Mouse (Mus musculus): ENCODE results near the gene Csrnp2. TPM values are rescaled to one million over a fixed set of nuclear protein-coding genes. Genes with fewer than 3 reads are reported as not detected.

The Csrnp2 gene
- polyA plus RNA-seq, 1 experiment from 2014 or later = 28.1 TPM

DNA sequence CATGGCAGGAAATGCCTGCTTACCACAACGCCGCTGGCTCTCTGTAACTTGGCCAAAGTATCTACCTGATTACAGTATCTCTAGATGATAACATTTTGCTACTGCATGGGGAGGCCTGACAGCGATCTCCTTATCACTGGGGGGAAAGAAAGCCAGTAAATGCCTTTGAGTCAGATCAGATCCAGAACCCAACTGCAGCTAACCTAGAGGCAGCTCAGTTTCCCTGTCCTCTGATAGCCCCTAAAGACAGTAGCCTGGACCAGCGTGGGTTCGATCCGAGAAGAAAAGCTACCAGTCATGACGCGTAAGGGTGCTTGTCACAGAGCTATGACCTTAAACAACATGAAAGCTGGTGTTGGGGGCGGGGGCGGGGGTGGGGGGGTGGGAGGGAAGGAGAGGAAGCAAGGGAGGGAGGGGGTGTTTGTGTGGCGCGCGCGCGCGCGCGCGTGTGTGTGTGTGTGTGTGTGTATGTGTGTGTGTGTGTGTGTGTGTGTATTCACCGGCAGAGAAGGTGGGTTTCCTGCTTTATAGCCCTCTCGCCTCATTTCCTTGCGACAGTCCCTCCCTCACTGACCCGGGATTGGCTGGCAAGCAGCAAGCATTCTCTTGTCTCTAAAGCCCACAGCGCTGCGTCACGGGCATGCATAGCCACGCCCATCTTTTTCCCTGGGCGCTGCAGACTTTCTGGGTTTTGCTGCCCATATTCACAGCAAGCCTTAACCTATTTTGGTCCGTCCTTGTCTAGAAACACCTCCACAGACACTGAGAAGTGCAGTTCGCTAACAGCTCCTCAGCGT, 52.0 kb downstream of the Csrnp2 start:
- 0 out of 2 replicates have a peak overlapping the region, but pooled peaks have one; percentile 60 for H3K27ac ChIP-seq (replicated peaks; ENCODE audit: low read depth, low read length)
- H3K4me3 ChIP-seq (ENCODE audit: low read depth, low read length) = peak overlapping the region; percentile 21
- DNase-seq (ENCODE audit: low spot score) = peak; percentile 91
- H3K4me1 ChIP-seq (ENCODE audit: control insufficient read depth, insufficient read depth, low read length) = no peaks in the 10 kb centered on the region
- peak; percentile 94 for ATAC-seq (ENCODE audit: insufficient number of reproducible peaks, low FRiP score, low TSS enrichment, low read depth)
- WGBS = 8% methylated on average over 21 of the region's 31 CpGs
- H3K4me2 ChIP-seq (ENCODE audit: low read depth, severe bottlenecking) = peak overlapping the region; percentile 44
- H3K36me3 ChIP-seq (ENCODE audit: control insufficient read depth, insufficient read depth, low read length) = no peaks in the 10 kb centered on the region
- H3K9me3 ChIP-seq (ENCODE audit: control insufficient read depth, low read length) = no peaks in the 10 kb centered on the region
- H3K9ac ChIP-seq (ENCODE audit: low read length) = peak overlapping the region; percentile 1; the same call in 1 of the 2 replicates
- no peaks in the 10 kb centered on the region for H3K27me3 ChIP-seq (ENCODE audit: control insufficient read depth, insufficient read depth, low read length)

DNA sequence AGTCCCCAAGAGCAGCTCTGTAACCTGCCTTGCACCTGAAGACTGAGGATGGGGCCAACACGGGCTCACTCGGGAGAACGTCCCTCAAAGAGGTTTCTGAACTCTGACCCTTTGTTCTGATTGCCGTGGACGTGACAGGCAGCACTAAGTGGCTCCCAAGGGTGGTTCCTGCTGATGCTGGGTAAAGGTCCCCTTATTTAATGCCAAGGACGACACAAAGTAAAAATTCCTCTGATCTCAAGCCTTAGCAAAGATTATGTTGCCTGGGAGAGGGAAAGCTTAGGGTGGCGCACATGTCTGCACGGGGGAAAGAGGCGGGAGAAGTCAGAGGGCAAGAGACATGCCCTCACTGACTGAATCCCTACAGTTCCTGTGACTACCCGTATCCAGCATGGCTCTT, 58.8 kb downstream of the Csrnp2 start:
- WGBS = 75% methylated on average over 10 of the region's 10 CpGs

DNA sequence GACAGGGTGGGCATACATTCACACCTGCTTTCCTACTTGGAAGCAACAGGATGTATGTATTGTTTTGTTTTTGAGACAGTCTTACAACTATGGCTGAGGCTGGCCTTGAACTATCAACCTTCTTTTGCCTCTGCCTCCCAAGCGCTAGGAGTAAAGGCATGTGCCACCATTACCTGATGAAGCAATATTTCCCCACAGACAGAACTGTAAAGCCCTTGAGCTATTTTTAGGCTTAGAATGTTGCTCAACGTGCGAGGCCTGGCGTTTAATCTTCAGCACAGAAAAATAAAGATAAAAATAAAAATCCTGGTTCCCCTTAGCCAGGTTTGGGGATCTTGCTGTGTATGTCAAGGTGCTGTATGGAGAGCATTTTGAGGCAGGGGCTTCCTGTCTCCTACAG, 59.2 kb downstream of the Csrnp2 start:
- ATAC-seq (ENCODE audit: insufficient number of reproducible peaks, low FRiP score, low TSS enrichment, low read depth) (no peak), DNase-seq (ENCODE audit: low spot score) (no peak)
- H3K27me3 ChIP-seq (ENCODE audit: control insufficient read depth, insufficient read depth, low read length) = no peaks in the 10 kb centered on the region

More for the DNA sequence above, 58.8 kb downstream of the Csrnp2 start:
- ATAC-seq (ENCODE audit: insufficient number of reproducible peaks, low FRiP score, low TSS enrichment, low read depth) (no peak), DNase-seq (ENCODE audit: low spot score) (no peak)
- H3K4me1 ChIP-seq (ENCODE audit: control insufficient read depth, insufficient read depth, low read length) = no peaks in the 10 kb centered on the region
- H3K4me3 ChIP-seq (ENCODE audit: low read depth, low read length) = no peak overlapping the region
- H3K36me3 ChIP-seq (ENCODE audit: control insufficient read depth, insufficient read depth, low read length) = no peaks in the 10 kb centered on the region
- H3K27me3 ChIP-seq (ENCODE audit: control insufficient read depth, insufficient read depth, low read length) = no peaks in the 10 kb centered on the region
- no peak overlapping the region for H3K27ac ChIP-seq (replicated peaks; ENCODE audit: low read depth, low read length)
- no peak overlapping the region for H3K9ac ChIP-seq (ENCODE audit: low read length)
- no peak overlapping the region for H3K4me2 ChIP-seq (ENCODE audit: low read depth, severe bottlenecking)
- no peaks in the 10 kb centered on the region for H3K9me3 ChIP-seq (ENCODE audit: control insufficient read depth, low read length)

DNA sequence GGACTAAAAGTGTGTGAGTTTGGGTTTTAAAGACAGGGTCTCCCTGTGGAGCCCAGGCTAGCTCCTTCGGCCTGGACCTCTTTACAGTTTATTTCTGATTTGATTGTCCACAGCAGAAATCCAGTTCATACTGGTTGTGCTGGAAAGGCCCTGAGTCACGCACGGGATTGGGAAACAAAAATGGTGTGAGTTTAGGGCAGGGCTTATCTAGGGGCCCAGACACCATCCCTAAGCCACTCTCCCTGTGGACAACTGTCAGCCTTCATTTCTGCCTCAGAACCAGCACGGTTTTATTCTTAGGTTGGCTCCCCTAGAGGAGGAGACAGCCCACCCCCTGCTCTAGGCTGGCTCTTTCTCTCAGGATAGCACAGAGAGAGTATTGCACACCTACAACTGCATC, 62.1 kb downstream of the Csrnp2 start:
- H3K4me3 ChIP-seq (ENCODE audit: low read depth, low read length) = no peak overlapping the region
- H3K9me3 ChIP-seq (ENCODE audit: control insufficient read depth, low read length) = no peaks in the 10 kb centered on the region
- H3K27ac ChIP-seq (replicated peaks; ENCODE audit: low read depth, low read length) = no peak overlapping the region
- no peaks in the 10 kb centered on the region for H3K36me3 ChIP-seq (ENCODE audit: control insufficient read depth, insufficient read depth, low read length)
- no peak overlapping the region for H3K9ac ChIP-seq (ENCODE audit: low read length)
- no peak for ATAC-seq (ENCODE audit: insufficient number of reproducible peaks, low FRiP score, low TSS enrichment, low read depth)
- DNase-seq (ENCODE audit: low spot score) = no peak
- no peak overlapping the region for H3K4me2 ChIP-seq (ENCODE audit: low read depth, severe bottlenecking)
- no peaks in the 10 kb centered on the region for H3K27me3 ChIP-seq (ENCODE audit: control insufficient read depth, insufficient read depth, low read length)
- 71% methylated on average over 4 of the region's 4 CpGs for WGBS
- no peaks in the 10 kb centered on the region for H3K4me1 ChIP-seq (ENCODE audit: control insufficient read depth, insufficient read depth, low read length)

More for the DNA sequence above, 59.2 kb downstream of the Csrnp2 start:
- Histone ChIP-seq H3K4me1 (ENCODE audit: control insufficient read depth, insufficient read depth, low read length) (no peaks in the 10 kb centered on the region), H3K9ac (ENCODE audit: low read length) (no peak overlapping the region), H3K4me2 (ENCODE audit: low read depth, severe bottlenecking) (no peak overlapping the region), H3K36me3 (ENCODE audit: control insufficient read depth, insufficient read depth, low read length) (no peaks in the 10 kb centered on the region), H3K9me3 (ENCODE audit: control insufficient read depth, low read length) (no peaks in the 10 kb centered on the region), H3K4me3 (ENCODE audit: low read depth, low read length) (no peak overlapping the region), H3K27ac (replicated peaks; ENCODE audit: low read depth, low read length) (no peak overlapping the region)
- 90% methylated on average over 4 of the region's 4 CpGs for WGBS

DNA sequence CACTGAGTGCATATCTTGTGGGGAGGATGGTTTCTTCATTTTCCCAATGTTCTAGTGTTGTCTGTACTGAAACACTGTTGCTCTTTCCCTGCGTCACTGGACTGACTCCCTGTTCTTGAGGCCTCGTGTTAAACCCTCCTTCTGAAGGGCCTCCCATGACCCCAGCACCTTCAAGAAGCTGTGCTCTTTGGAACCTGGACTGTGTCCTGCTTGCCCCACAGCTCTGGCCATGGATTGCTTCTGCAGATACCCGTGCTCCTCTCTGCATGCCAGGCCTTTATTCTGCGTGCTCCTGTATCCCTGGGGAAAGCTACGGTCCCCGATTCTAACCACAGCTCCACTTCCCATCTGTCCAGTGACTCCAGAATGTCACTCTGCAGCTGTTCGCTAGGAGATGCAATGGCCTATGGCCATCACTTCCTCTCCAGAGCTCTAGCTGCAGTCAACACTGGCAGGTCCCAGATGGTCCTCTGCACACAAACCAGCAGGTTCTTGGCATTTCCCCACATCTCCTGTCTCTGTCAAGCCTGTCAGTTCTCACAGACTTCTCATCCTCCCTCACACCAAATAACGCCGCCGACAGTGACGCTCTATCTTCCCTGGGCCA, 65.2 kb downstream of the Csrnp2 start:
- no peaks in the 10 kb centered on the region for H3K9me3 ChIP-seq (ENCODE audit: control insufficient read depth, low read length)
- whole genome bisulfite sequencing = 77% methylated on average over 11 of the region's 11 CpGs
- no peak overlapping the region for H3K4me3 ChIP-seq (ENCODE audit: low read depth, low read length)
- ATAC-seq (ENCODE audit: insufficient number of reproducible peaks, low FRiP score, low TSS enrichment, low read depth) (no peak), DNase-seq (ENCODE audit: low spot score) (no peak)
- H3K27me3 ChIP-seq (ENCODE audit: control insufficient read depth, insufficient read depth, low read length) = no peaks in the 10 kb centered on the region
- H3K9ac ChIP-seq (ENCODE audit: low read length) = no peak overlapping the region; the same call in 1 of the 2 replicates
- H3K36me3 ChIP-seq (ENCODE audit: control insufficient read depth, insufficient read depth, low read length) = no peaks in the 10 kb centered on the region
- H3K4me1 ChIP-seq (ENCODE audit: control insufficient read depth, insufficient read depth, low read length) = no peaks in the 10 kb centered on the region
- no peak overlapping the region for H3K4me2 ChIP-seq (ENCODE audit: low read depth, severe bottlenecking)
- H3K27ac ChIP-seq (replicated peaks; ENCODE audit: low read depth, low read length) = no peak overlapping the region

Other genes with a start within 250 kb of the Csrnp2 start
- gene Tmprss12, start 214.7 kb downstream of the Csrnp2 start, polyA plus RNA-seq (2014; fragmentation: Nextera tagmentation; extraction: Ambion mirVana) = not detected in 2 replicates
- 1.9 and 3.0 TPM in 2 replicates for gene Mettl7a1, start 191.3 kb downstream of the Csrnp2 start, polyA plus RNA-seq (2014; fragmentation: Nextera tagmentation; extraction: Ambion mirVana)
- gene Mettl7a3, start 160.6 kb downstream of the Csrnp2 start, polyA plus RNA-seq (2014; fragmentation: Nextera tagmentation; extraction: Ambion mirVana) = not detected in 2 replicates
- not detected in 2 replicates for gene Methig1, start 142.3 kb downstream of the Csrnp2 start, polyA plus RNA-seq (2014; fragmentation: Nextera tagmentation; extraction: Ambion mirVana)
- not detected in 2 replicates for gene Mettl7a2, start 142.3 kb downstream of the Csrnp2 start, polyA plus RNA-seq (2014; fragmentation: Nextera tagmentation; extraction: Ambion mirVana)
- not detected in 2 replicates for gene Higd1c, start 130.9 kb downstream of the Csrnp2 start, polyA plus RNA-seq (2014; fragmentation: Nextera tagmentation; extraction: Ambion mirVana)
- gene Gm5475, start 73.3 kb downstream of the Csrnp2 start, polyA plus RNA-seq (2014; fragmentation: Nextera tagmentation; extraction: Ambion mirVana) = not detected in 2 replicates
- gene Slc11a2, start 70.4 kb downstream of the Csrnp2 start, polyA plus RNA-seq (2014; fragmentation: Nextera tagmentation; extraction: Ambion mirVana) = 19.5 and 24.3 TPM in 2 replicates
- gene Letmd1, start 26.5 kb downstream of the Csrnp2 start, polyA plus RNA-seq (2014; fragmentation: Nextera tagmentation; extraction: Ambion mirVana) = 30.6 and 31.4 TPM in 2 replicates
- gene Tfcp2, start 56.5 kb upstream of the Csrnp2 start, polyA plus RNA-seq (2014; fragmentation: Nextera tagmentation; extraction: Ambion mirVana) = 29.3 and 30.1 TPM in 2 replicates
- 3.9 and 4.2 TPM in 2 replicates for gene Pou6f1, start 104.5 kb upstream of the Csrnp2 start, polyA plus RNA-seq (2014; fragmentation: Nextera tagmentation; extraction: Ambion mirVana)
- gene Dazap2, start 119.9 kb upstream of the Csrnp2 start, polyA plus RNA-seq (2014; fragmentation: Nextera tagmentation; extraction: Ambion mirVana) = 196 and 201 TPM in 2 replicates
- gene Smagp, start 141.5 kb upstream of the Csrnp2 start, polyA plus RNA-seq (2014; fragmentation: Nextera tagmentation; extraction: Ambion mirVana) = 4.7 and 5.4 TPM in 2 replicates
- gene Bin2, start 174.1 kb upstream of the Csrnp2 start, polyA plus RNA-seq (2014; fragmentation: Nextera tagmentation; extraction: Ambion mirVana) = 3.8 and 4.2 TPM in 2 replicates
- 0.65 and 1.4 TPM in 2 replicates for gene Cela1, start 192.4 kb upstream of the Csrnp2 start, polyA plus RNA-seq (2014; fragmentation: Nextera tagmentation; extraction: Ambion mirVana)
- gene Galnt6, start 233.9 kb upstream of the Csrnp2 start, polyA plus RNA-seq (2014; fragmentation: Nextera tagmentation; extraction: Ambion mirVana) = 0.04 and 0.07 TPM in 2 replicates